Mouse (Mus musculus): Measurements from ENCODE around the gene Gm12355. TPM values are rescaled to one million over a fixed set of nuclear protein-coding genes. Genes with fewer than 3 reads are reported as not detected.
A peak's percentile ranks its signal among the peaks of the same experiment; 100 is the strongest.
"Not testable (repeated sequence)": the region's sequence is repeated elsewhere in the genome, so short reads cannot be mapped to it uniquely, and the experiment has no call there.

Gm12355 gene
- polyA plus RNA-seq (2012; fragmentation: generic; extraction: Trizol): 0.44 TPM

DNA sequence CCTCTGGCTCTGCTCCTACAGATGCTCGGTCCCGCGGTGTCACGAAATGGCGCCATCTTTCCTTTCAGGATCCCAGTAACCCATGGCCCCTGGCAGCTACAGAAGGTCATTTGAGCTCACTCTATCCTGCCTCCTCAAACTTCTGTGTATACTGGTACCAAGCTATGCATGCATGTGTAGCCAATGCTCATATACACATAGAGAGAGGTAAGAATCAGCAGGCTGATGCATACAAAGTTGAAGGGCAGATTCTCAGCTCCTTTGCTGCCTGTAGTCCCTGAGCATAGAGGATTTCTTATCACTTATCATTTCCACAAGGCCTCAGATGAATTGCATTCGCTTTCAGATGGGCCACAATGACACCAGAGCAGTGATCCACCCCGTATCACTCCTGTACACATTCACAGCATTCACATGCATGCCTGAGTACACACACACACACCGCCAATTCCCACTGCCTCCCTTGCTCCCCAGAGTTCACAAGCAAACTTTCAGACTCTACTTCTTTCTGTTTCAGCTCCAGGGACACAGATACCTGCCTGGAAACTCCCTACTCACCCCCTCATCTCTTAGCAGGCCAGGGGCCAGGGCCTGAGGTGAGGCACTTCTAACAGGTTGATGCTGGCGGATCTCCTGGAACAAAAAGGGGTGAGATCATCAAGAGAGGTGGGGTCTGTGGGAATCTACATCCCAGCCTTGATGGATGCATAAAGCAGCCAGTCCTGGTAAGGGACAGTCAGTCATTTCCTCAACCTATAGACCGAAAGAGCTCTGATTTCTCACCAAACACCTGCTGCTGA is at the start of gene Gm12355, which contains the start of gene Gsdma3:
Gene Gm12355, minus strand, starts transcription at position 51 of the 800 bp plus-strand sequence.
Gene Gsdma3, plus strand, starts transcription at position 750 of the 800 bp plus-strand sequence.
- Histone ChIP-seq H3K4me3 (no peak within 1 kb of the TSS), H3ac (ENCODE audit: control insufficient read depth, insufficient read length) (no peak within 1 kb of the TSS), H3K36me3 (ENCODE audit: control insufficient read depth, insufficient read depth) (no peaks in the 10 kb centered on the region), H3K27me3 (ENCODE audit: control insufficient read depth, insufficient read depth, insufficient read length) (peaks cover 49% of the 10 kb centered on the region), H3K79me2 (ENCODE audit: control insufficient read depth, insufficient read depth) (no peaks in the 10 kb centered on the region), H3K4me2 (ENCODE audit: low read depth) (no peak within 1 kb of the TSS)
- TF ChIP-seq MYOD1 (IDR thresholded peaks at IDR 0.05; ENCODE audit: control insufficient read depth in 1 of 3, insufficient read length in 2 of 3, low read depth in 2 of 3): no peak
- TF ChIP-seq MYOG (IDR thresholded peaks at IDR 0.05; ENCODE audit: control insufficient read depth in 1 of 3, insufficient read depth in 1 of 3, insufficient read length in 2 of 3, low read depth in 2 of 3): no peak
- TF ChIP-seq POLR2AphosphoS2 (IDR thresholded peaks at IDR 0.05; ENCODE audit: insufficient read length, low read depth): no peak
- TF ChIP-seq POLR2A (IDR thresholded peaks at IDR 0.05; ENCODE audit: insufficient read length, low read depth): no peak
- TF ChIP-seq E2F4 (IDR thresholded peaks at IDR 0.05; ENCODE audit: insufficient read depth): no peak
- no peak for TF ChIP-seq USF1 (IDR thresholded peaks at IDR 0.05; ENCODE audit: low read depth)
- TF ChIP-seq CEBPB (IDR thresholded peaks at IDR 0.05; ENCODE audit: insufficient read depth, poor library complexity, severe bottlenecking): no peak
- no peak for TF ChIP-seq REST (IDR thresholded peaks at IDR 0.05; ENCODE audit: insufficient read depth, insufficient read length)
- no peak for TF ChIP-seq TCF3 (IDR thresholded peaks at IDR 0.05; ENCODE audit: insufficient read length, low read depth)
- no peak for TF ChIP-seq TCF12 (IDR thresholded peaks at IDR 0.05; ENCODE audit: insufficient read depth, poor library complexity, severe bottlenecking)
- no peak for TF ChIP-seq SRF (IDR thresholded peaks at IDR 0.05; ENCODE audit: control insufficient read depth, insufficient read length, low read depth)
- no peak for TF ChIP-seq MAX (IDR thresholded peaks at IDR 0.05; ENCODE audit: low read depth)

DNA sequence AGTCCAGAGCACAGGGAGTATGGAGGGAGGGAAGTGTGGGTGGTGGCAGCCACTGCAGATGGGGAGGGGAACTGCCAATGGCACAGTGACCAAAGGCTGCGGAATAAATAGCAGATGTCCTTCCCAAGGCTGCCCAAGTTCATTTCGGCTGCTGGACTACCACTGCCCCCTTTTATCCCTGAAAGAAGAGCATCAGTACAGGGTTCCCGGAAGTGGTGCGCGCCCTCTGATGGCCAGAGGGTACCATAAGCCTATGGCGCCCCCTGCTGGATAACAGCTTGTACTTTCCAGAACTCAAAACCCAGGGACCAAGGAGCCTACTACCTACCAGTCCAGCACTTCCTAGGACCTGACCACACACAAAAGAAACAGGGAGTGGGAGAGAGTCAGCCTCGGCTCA is 47.7 kb upstream of the Gm12355 start:
- H3K79me2 ChIP-seq (ENCODE audit: control insufficient read depth, insufficient read depth); H3K36me3 ChIP-seq (ENCODE audit: control insufficient read depth, insufficient read depth); H3K4me3 ChIP-seq; H3ac ChIP-seq (ENCODE audit: control insufficient read depth, insufficient read length): not testable (repeated sequence)
- Histone ChIP-seq H3K4me2 (ENCODE audit: low read depth) (peak overlapping the region; percentile 44), H3K27me3 (ENCODE audit: control insufficient read depth, insufficient read depth, insufficient read length) (peaks cover 21% of the 10 kb centered on the region)

DNA sequence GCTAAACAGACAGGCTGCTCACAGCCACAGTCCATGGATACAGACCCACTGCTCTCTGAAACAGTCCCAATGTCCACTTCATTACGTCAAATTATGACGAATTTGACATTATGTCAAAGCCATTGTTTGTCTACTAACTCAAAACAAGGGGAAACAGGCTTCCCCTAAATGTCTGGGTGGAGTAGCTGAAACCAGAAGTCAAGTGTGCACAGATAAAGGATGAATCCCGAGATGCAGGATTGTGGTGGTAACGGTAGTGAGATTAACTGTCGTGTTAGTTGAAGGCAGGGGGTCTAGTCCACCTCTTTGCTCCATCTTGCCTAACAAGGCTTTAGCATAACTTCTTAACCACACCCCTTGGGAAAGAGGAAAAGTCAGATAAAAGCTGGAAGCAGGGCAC is 47.0 kb upstream of the Gm12355 start:
- Histone ChIP-seq H3ac (ENCODE audit: control insufficient read depth, insufficient read length) (no peak overlapping the region), H3K36me3 (ENCODE audit: control insufficient read depth, insufficient read depth) (no peaks in the 10 kb centered on the region), H3K27me3 (ENCODE audit: control insufficient read depth, insufficient read depth, insufficient read length) (peaks cover 28% of the 10 kb centered on the region), H3K4me3 (no peak overlapping the region), H3K4me2 (ENCODE audit: low read depth) (no peak overlapping the region), H3K79me2 (ENCODE audit: control insufficient read depth, insufficient read depth) (no peaks in the 10 kb centered on the region)
- TF ChIP-seq MAX (IDR thresholded peaks at IDR 0.05; ENCODE audit: low read depth) (no peak), MYOD1 (IDR thresholded peaks at IDR 0.05; ENCODE audit: control insufficient read depth in 1 of 3, insufficient read length in 2 of 3, low read depth in 2 of 3) (no peak), SRF (IDR thresholded peaks at IDR 0.05; ENCODE audit: control insufficient read depth, insufficient read length, low read depth) (no peak), CEBPB (IDR thresholded peaks at IDR 0.05; ENCODE audit: insufficient read depth, poor library complexity, severe bottlenecking) (no peak)

DNA sequence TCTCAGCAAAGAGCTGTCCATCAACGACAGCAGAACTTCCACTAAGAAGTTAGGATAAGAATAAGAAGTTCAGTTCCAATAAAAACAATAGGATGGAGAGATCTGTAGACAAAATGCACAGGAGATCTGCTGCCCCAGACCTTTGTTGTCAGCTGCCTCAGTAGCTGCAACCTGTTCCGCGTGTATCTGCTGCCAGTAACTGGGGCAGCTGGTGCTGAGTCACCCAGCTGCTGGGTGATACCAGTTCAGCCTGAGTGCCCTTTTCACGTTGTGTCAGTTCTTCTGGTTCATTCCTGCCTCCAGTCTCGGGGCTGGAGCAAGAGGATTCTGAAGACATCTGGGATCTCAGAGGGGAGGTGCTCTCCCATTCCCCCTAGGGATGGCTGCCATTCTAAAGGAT is 46.4 kb upstream of the Gm12355 start:
- no peak for TF ChIP-seq E2F4 (IDR thresholded peaks at IDR 0.05; ENCODE audit: insufficient read depth)
- TF ChIP-seq POLR2A (IDR thresholded peaks at IDR 0.05; ENCODE audit: insufficient read length, low read depth): no peak
- TF ChIP-seq CEBPB (IDR thresholded peaks at IDR 0.05; ENCODE audit: insufficient read depth, poor library complexity, severe bottlenecking): no peak
- no peak for TF ChIP-seq TCF3 (IDR thresholded peaks at IDR 0.05; ENCODE audit: insufficient read length, low read depth)
- peak; percentile 54 to 78 (median 68) for TF ChIP-seq MYOG (IDR thresholded peaks at IDR 0.05; ENCODE audit: control insufficient read depth in 1 of 3, insufficient read depth in 1 of 3, insufficient read length in 2 of 3, low read depth in 2 of 3)
- TF ChIP-seq REST (IDR thresholded peaks at IDR 0.05; ENCODE audit: insufficient read depth, insufficient read length): no peak
- no peak for TF ChIP-seq SRF (IDR thresholded peaks at IDR 0.05; ENCODE audit: control insufficient read depth, insufficient read length, low read depth)
- no peak for TF ChIP-seq USF1 (IDR thresholded peaks at IDR 0.05; ENCODE audit: low read depth)
- no peak for TF ChIP-seq TCF12 (IDR thresholded peaks at IDR 0.05; ENCODE audit: insufficient read depth, poor library complexity, severe bottlenecking)
- TF ChIP-seq POLR2AphosphoS2 (IDR thresholded peaks at IDR 0.05; ENCODE audit: insufficient read length, low read depth): no peak
- no peak for TF ChIP-seq MAX (IDR thresholded peaks at IDR 0.05; ENCODE audit: low read depth)
- TF ChIP-seq MYOD1 (IDR thresholded peaks at IDR 0.05; ENCODE audit: control insufficient read depth in 1 of 3, insufficient read length in 2 of 3, low read depth in 2 of 3): peak in 2 of 3 experiments; percentile 71 to 79
- peaks cover 34% of the 10 kb centered on the region for H3K27me3 ChIP-seq (ENCODE audit: control insufficient read depth, insufficient read depth, insufficient read length)

DNA sequence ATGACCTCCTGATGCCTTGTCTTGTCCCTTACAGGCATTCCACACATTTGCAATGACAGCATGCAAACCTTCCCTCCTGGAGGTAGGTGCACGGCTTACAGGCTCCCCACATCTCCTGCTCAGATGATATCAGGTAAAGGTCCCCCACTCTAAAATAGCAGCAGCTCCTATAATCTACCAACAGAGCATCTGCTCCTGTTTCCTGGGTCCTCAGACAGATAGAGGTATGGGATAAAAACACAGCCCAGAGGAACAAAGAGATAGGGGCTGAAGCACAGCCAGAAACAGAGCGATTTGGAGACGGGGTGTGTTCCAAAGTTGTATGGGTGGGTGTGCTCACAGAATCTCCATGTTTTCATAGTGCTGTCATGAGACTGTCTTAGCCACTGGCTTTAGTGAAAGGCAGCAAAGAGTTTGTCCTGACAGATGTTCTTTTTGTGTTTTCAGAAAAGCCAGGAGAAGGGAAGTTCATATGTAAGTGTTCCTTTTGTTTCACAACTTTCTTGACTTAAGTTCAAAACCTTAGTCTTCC is 45.9 kb upstream of the Gm12355 start:
- no peak overlapping the region for H3ac ChIP-seq (ENCODE audit: control insufficient read depth, insufficient read length)
- peaks cover 39% of the 10 kb centered on the region for H3K27me3 ChIP-seq (ENCODE audit: control insufficient read depth, insufficient read depth, insufficient read length)
- TF ChIP-seq USF1 (IDR thresholded peaks at IDR 0.05; ENCODE audit: low read depth) (no peak), TCF12 (IDR thresholded peaks at IDR 0.05; ENCODE audit: insufficient read depth, poor library complexity, severe bottlenecking) (no peak), MYOD1 (IDR thresholded peaks at IDR 0.05; ENCODE audit: control insufficient read depth in 1 of 3, insufficient read length in 2 of 3, low read depth in 2 of 3) (no peak), TCF3 (IDR thresholded peaks at IDR 0.05; ENCODE audit: insufficient read length, low read depth) (no peak), CEBPB (IDR thresholded peaks at IDR 0.05; ENCODE audit: insufficient read depth, poor library complexity, severe bottlenecking) (no peak), MAX (IDR thresholded peaks at IDR 0.05; ENCODE audit: low read depth) (no peak), POLR2AphosphoS2 (IDR thresholded peaks at IDR 0.05; ENCODE audit: insufficient read length, low read depth) (no peak), POLR2A (IDR thresholded peaks at IDR 0.05; ENCODE audit: insufficient read length, low read depth) (no peak), REST (IDR thresholded peaks at IDR 0.05; ENCODE audit: insufficient read depth, insufficient read length) (no peak), MYOG (IDR thresholded peaks at IDR 0.05; ENCODE audit: control insufficient read depth in 1 of 3, insufficient read depth in 1 of 3, insufficient read length in 2 of 3, low read depth in 2 of 3) (no peak), E2F4 (IDR thresholded peaks at IDR 0.05; ENCODE audit: insufficient read depth) (no peak), SRF (IDR thresholded peaks at IDR 0.05; ENCODE audit: control insufficient read depth, insufficient read length, low read depth) (no peak)
- no peak overlapping the region for H3K4me3 ChIP-seq
- no peaks in the 10 kb centered on the region for H3K79me2 ChIP-seq (ENCODE audit: control insufficient read depth, insufficient read depth)
- no peak overlapping the region for H3K4me2 ChIP-seq (ENCODE audit: low read depth)
- H3K36me3 ChIP-seq (ENCODE audit: control insufficient read depth, insufficient read depth): no peaks in the 10 kb centered on the region

More for the DNA sequence above, 46.4 kb upstream of the Gm12355 start:
- Histone ChIP-seq H3ac (ENCODE audit: control insufficient read depth, insufficient read length) (no peak overlapping the region), H3K4me3 (no peak overlapping the region), H3K79me2 (ENCODE audit: control insufficient read depth, insufficient read depth) (no peaks in the 10 kb centered on the region), H3K36me3 (ENCODE audit: control insufficient read depth, insufficient read depth) (no peaks in the 10 kb centered on the region), H3K4me2 (ENCODE audit: low read depth) (no peak overlapping the region)
